Mouse (Mus musculus) CH12.LX (cell line): ENCODE measurements around the gene Laptm5. TPM values are rescaled to one million over a fixed set of nuclear protein-coding genes. Genes with fewer than 3 reads are reported as not detected.

Experiments
- DNase-seq: peaks from one replicate; pipeline ENCODE4 v3.0.0-alpha.2; 2013; ENCODE audit errors: extremely low read depth
- H3K27ac ChIP-seq: 2 replicates; pipeline ENCODE4 v1.5.1; 2012; ENCODE audit warnings: low read depth, mild to moderate bottlenecking, control low read depth, moderate library complexity; ENCODE audit not compliant: insufficient read depth
- H3K27me3 ChIP-seq: replicated peaks from 2 replicates; pipeline ENCODE3; 2012; ENCODE audit warnings: inconsistent platforms
- H3K36me3 ChIP-seq, 2 experiments: replicated peaks in 1 of 2; 2 replicates each; pipeline versions ENCODE3 to v1.6.1; 2012; ENCODE audit warnings: inconsistent platforms in 1 of 2, low read length in 1 of 2, mild to moderate bottlenecking in 1 of 2, mixed read lengths in 1 of 2, moderate library complexity in 1 of 2; ENCODE audit not compliant: control insufficient read depth in 1 of 2, insufficient read depth in 1 of 2
- H3K4me1 ChIP-seq, 2 experiments: 2 replicates each; pipeline ENCODE4 v1.6.1; 2012; ENCODE audit warnings: inconsistent platforms in 1 of 2, moderate library complexity in 1 of 2; ENCODE audit not compliant: insufficient read depth in 2 of 2, control insufficient read depth in 1 of 2
- H3K4me2 ChIP-seq: 2 replicates; pipeline ENCODE4 v1.6.1; 2012; ENCODE audit warnings: low read depth, mild to moderate bottlenecking, control low read depth; ENCODE audit not compliant: poor library complexity, insufficient read depth, severe bottlenecking
- H3K4me3 ChIP-seq, 3 experiments: fragments of 150-350 bp in 1 of 3; sonication (generic) in 1 of 3; replicated peaks in 1 of 3; 2 replicates each; pipeline versions ENCODE3 to v1.5.1; 2011 to 2012; ENCODE audit warnings: low read depth in 2 of 3, low read length in 2 of 3, mild to moderate bottlenecking in 2 of 3, moderate library complexity in 2 of 3, control low read depth in 1 of 3, improper control_type of control experiment in 1 of 3, inconsistent platforms in 1 of 3, mixed read lengths in 1 of 3; ENCODE audit not compliant: poor library complexity in 1 of 3
- H3K79me2 ChIP-seq: replicated peaks from 2 replicates; pipeline ENCODE4 v1.6.1; 2012; ENCODE audit warnings: mild to moderate bottlenecking, moderate library complexity; ENCODE audit not compliant: control insufficient read depth, poor library complexity, insufficient read depth, severe bottlenecking; ENCODE audit errors: extremely low read depth
- H3K9ac ChIP-seq: 2 replicates; pipeline ENCODE4 v1.6.1; 2012; ENCODE audit warnings: low read depth, mild to moderate bottlenecking, control low read depth, moderate library complexity; ENCODE audit not compliant: insufficient read depth
- H3K9me3 ChIP-seq: replicated peaks from 2 replicates; pipeline ENCODE3; 2012; ENCODE audit warnings: low read length, inconsistent platforms, mixed read lengths
- BHLHE40 ChIP-seq: IDR thresholded peaks from 2 replicates; pipeline ENCODE4 v1.6.1; 2011; ENCODE audit warnings: mild to moderate bottlenecking, low read depth, low read length, improper control_type of control experiment
- CHD1 ChIP-seq: IDR thresholded peaks from 2 replicates; pipeline ENCODE4 v1.6.1; 2012; ENCODE audit warnings: low read depth, low read length, improper control_type of control experiment, inconsistent platforms
- CHD2 ChIP-seq: IDR thresholded peaks from 2 replicates; pipeline ENCODE4 v1.6.1; 2011; ENCODE audit warnings: low read length, improper control_type of control experiment
- CTCF ChIP-seq, 2 experiments: IDR thresholded peaks in 1 of 2; conservative IDR thresholded peaks in 1 of 2; 2 replicates each; pipeline ENCODE4 v1.5.1; 2011 to 2012; ENCODE audit warnings: low read depth in 2 of 2, low read length in 2 of 2, improper control_type of control experiment in 1 of 2, inconsistent platforms in 1 of 2, mild to moderate bottlenecking in 1 of 2, moderate library complexity in 1 of 2
- E2F4 ChIP-seq: IDR thresholded peaks from 2 replicates; pipeline ENCODE4 v1.6.1; 2011; ENCODE audit warnings: low read depth, low read length, improper control_type of control experiment; ENCODE audit not compliant: insufficient replicate concordance
- ELF1 ChIP-seq: IDR thresholded peaks from 2 replicates; pipeline ENCODE4 v1.6.1; 2014; ENCODE audit warnings: low read depth, mild to moderate bottlenecking, inconsistent platforms, low read length, improper control_type of control experiment
- EP300 ChIP-seq: IDR thresholded peaks from 2 replicates; pipeline ENCODE4 v1.6.1; 2011; ENCODE audit warnings: low read length, improper control_type of control experiment
- ETS1 ChIP-seq: conservative IDR thresholded peaks from 2 replicates; pipeline ENCODE4 v1.6.1; 2012; ENCODE audit warnings: low read depth, mild to moderate bottlenecking, inconsistent platforms, low read length, improper control_type of control experiment, moderate library complexity
- GABPA ChIP-seq: IDR thresholded peaks from 2 replicates; pipeline ENCODE4 v1.6.1; 2012; ENCODE audit warnings: low read depth, low read length, improper control_type of control experiment, inconsistent platforms; ENCODE audit not compliant: insufficient replicate concordance
- HCFC1 ChIP-seq: IDR thresholded peaks from 2 replicates; pipeline ENCODE4 v1.6.1; 2012; ENCODE audit warnings: low read depth, mild to moderate bottlenecking, inconsistent platforms, low read length, improper control_type of control experiment
- IRF4 ChIP-seq: IDR thresholded peaks from 2 replicates; pipeline ENCODE4 v1.6.1; 2014; ENCODE audit warnings: low read depth, mild to moderate bottlenecking, inconsistent platforms, low read length, improper control_type of control experiment
- JUN ChIP-seq: IDR thresholded peaks from 2 replicates; pipeline ENCODE4 v1.6.1; 2011; ENCODE audit warnings: low read depth, mild to moderate bottlenecking, low read length, improper control_type of control experiment, moderate library complexity; ENCODE audit not compliant: insufficient read depth
- JUND ChIP-seq: conservative IDR thresholded peaks from 2 replicates; pipeline ENCODE4 v1.6.1; 2011; ENCODE audit warnings: low read depth, low read length, improper control_type of control experiment
- KAT2A ChIP-seq: IDR thresholded peaks from 2 replicates; pipeline ENCODE4 v1.6.1; 2012; ENCODE audit warnings: low read length, improper control_type of control experiment, inconsistent platforms; ENCODE audit not compliant: insufficient replicate concordance
- MAFK ChIP-seq: IDR thresholded peaks from 2 replicates; pipeline ENCODE4 v1.6.1; 2011; ENCODE audit warnings: low read length, improper control_type of control experiment; ENCODE audit not compliant: insufficient replicate concordance
- MAX ChIP-seq: IDR thresholded peaks from 2 replicates; pipeline ENCODE4 v1.6.1; 2011; ENCODE audit warnings: low read length, improper control_type of control experiment
- MAZ ChIP-seq: IDR thresholded peaks from 2 replicates; pipeline ENCODE4 v1.6.1; 2012; ENCODE audit warnings: low read depth, mild to moderate bottlenecking, inconsistent platforms, low read length, improper control_type of control experiment, moderate library complexity
- MEF2A ChIP-seq: IDR thresholded peaks from 2 replicates; pipeline ENCODE4 v1.6.1; 2014; ENCODE audit warnings: low read depth, mild to moderate bottlenecking, inconsistent platforms, low read length, improper control_type of control experiment, borderline replicate concordance
- MXI1 ChIP-seq: IDR thresholded peaks from 2 replicates; pipeline ENCODE4 v1.6.1; 2011; ENCODE audit warnings: mild to moderate bottlenecking, low read depth, low read length, improper control_type of control experiment
- MYC ChIP-seq: IDR thresholded peaks from 2 replicates; pipeline ENCODE4 v1.6.1; 2011; ENCODE audit warnings: low read depth, mild to moderate bottlenecking, improper control_type of control experiment, low read length
- NELFE ChIP-seq: IDR thresholded peaks from 2 replicates; pipeline ENCODE4 v1.6.1; 2011; ENCODE audit warnings: low read depth, low read length, improper control_type of control experiment
- NRF1 ChIP-seq: IDR thresholded peaks from 2 replicates; pipeline ENCODE4 v1.6.1; 2014; ENCODE audit warnings: low read depth, mild to moderate bottlenecking, inconsistent platforms, low read length, improper control_type of control experiment, moderate library complexity
- PAX5 ChIP-seq: IDR thresholded peaks from 2 replicates; pipeline ENCODE4 v1.6.1; 2012; ENCODE audit warnings: low read length, inconsistent platforms, mixed read lengths
- POLR2A ChIP-seq: IDR thresholded peaks from 2 replicates; pipeline ENCODE4 v1.6.1; 2011; ENCODE audit warnings: low read depth, mild to moderate bottlenecking, improper control_type of control experiment, low read length
- POLR2AphosphoS2 ChIP-seq: IDR thresholded peaks from 2 replicates; pipeline ENCODE4 v1.6.1; 2011; ENCODE audit warnings: low read depth, low read length, improper control_type of control experiment
- RAD21 ChIP-seq: IDR thresholded peaks from 2 replicates; pipeline ENCODE4 v1.6.1; 2011; ENCODE audit warnings: low read depth, mild to moderate bottlenecking, low read length, improper control_type of control experiment, moderate library complexity
- RCOR1 ChIP-seq: conservative IDR thresholded peaks from 2 replicates; pipeline ENCODE4 v1.6.1; 2012; ENCODE audit warnings: low read depth, mild to moderate bottlenecking, inconsistent platforms, low read length, improper control_type of control experiment
- SIN3A ChIP-seq: IDR thresholded peaks from 2 replicates; pipeline ENCODE4 v1.6.1; 2012; ENCODE audit warnings: low read length, improper control_type of control experiment, inconsistent platforms
- SMC3 ChIP-seq: IDR thresholded peaks from 2 replicates; pipeline ENCODE4 v1.6.1; 2011; ENCODE audit warnings: low read depth, low read length, improper control_type of control experiment
- TBP ChIP-seq: conservative IDR thresholded peaks from 2 replicates; pipeline ENCODE4 v1.6.1; 2011; ENCODE audit warnings: low read depth, low read length, improper control_type of control experiment
- TCF12 ChIP-seq: IDR thresholded peaks from 2 replicates; pipeline ENCODE4 v1.6.1; 2014; ENCODE audit warnings: low read depth, mild to moderate bottlenecking, inconsistent platforms, low read length, improper control_type of control experiment
- UBTF ChIP-seq: IDR thresholded peaks from 2 replicates; pipeline ENCODE4 v1.6.1; 2012; ENCODE audit warnings: low read depth, mild to moderate bottlenecking, inconsistent platforms, low read length, improper control_type of control experiment, moderate library complexity
- USF1 ChIP-seq: IDR thresholded peaks from 2 replicates; pipeline ENCODE4 v1.6.1; 2014; ENCODE audit warnings: low read depth, mild to moderate bottlenecking, inconsistent platforms, low read length, improper control_type of control experiment
- USF2 ChIP-seq: conservative IDR thresholded peaks from 2 replicates; pipeline ENCODE4 v1.6.1; 2011; ENCODE audit warnings: low read depth, low read length, improper control_type of control experiment
- ZC3H11A ChIP-seq: IDR thresholded peaks from 2 replicates; pipeline ENCODE4 v1.6.1; 2012; ENCODE audit warnings: low read depth, mild to moderate bottlenecking, inconsistent platforms, low read length, improper control_type of control experiment
- ZKSCAN1 ChIP-seq: IDR thresholded peaks from 2 replicates; pipeline ENCODE4 v1.6.1; 2012; ENCODE audit warnings: low read depth, inconsistent platforms, low read length, improper control_type of control experiment, borderline replicate concordance
- ZMIZ1 ChIP-seq: IDR thresholded peaks from 2 replicates; pipeline ENCODE4 v1.6.1; 2012; ENCODE audit warnings: low read depth, mild to moderate bottlenecking, inconsistent platforms, low read length, improper control_type of control experiment
- ZNF384 ChIP-seq: IDR thresholded peaks from 2 replicates; pipeline ENCODE4 v1.6.1; 2012; ENCODE audit warnings: low read depth, low read length, improper control_type of control experiment, inconsistent platforms
- dilution Hi-C: fragments of 300-500 bp; cut with MboI; formaldehyde crosslinking; loops from 2 replicates; pipeline ENCODE4 v1.14.3; 2020; ENCODE audit warnings: low sequenced_read_pairs; ENCODE audit not compliant: extremely low pct_unique_long_range_greater_than_20kb, extremely low pct_ligation_motif_present
- in situ Hi-C: fragments of 300-500 bp; cut with MboI; formaldehyde crosslinking; loops from 3 replicates; pipeline ENCODE4 v1.14.3; 2019; ENCODE audit warnings: low sequenced_read_pairs, low pct_ligation_motif_present, low pct_unique_long_range_greater_than_20kb, mixed read lengths
- polyA plus RNA-seq: library from polyadenylated mRNA; unstranded; fragments of >175 nt; gene quantifications from 2 replicates; pipeline ENCODE4 v1.2.1, GENCODE M21; 2012; ENCODE audit warnings: low read depth; ENCODE audit not compliant: insufficient read length
- total RNA-seq, 2 experiments: library from RNA; depleted of rRNA; stranded (reverse); fragments of 300-350 nt in 1 of 2; fragments of >200 nt in 1 of 2; gene quantifications; 2 replicates each; pipeline ENCODE4 v1.2.3; 2012 to 2014

The Laptm5 gene
- total and polyA plus RNA-seq, 3 experiments = 41.1 to 594 (median 225) TPM

- Histone ChIP-seq H3K4me1 (peaks cover 15 to 59% of the 10 kb centered on the region in 2 experiments), H3K27me3 (no peaks in the 10 kb centered on the region), H3K79me2 (peaks cover 72% of the 10 kb centered on the region), H3K4me3 (peak overlapping the region; percentile 68 to 84 (median 75)), H3K9me3 (no peaks in the 10 kb centered on the region), H3K4me2 (peak overlapping the region; percentile 18; the same call in 1 of the 2 replicates), H3K27ac (peak overlapping the region; percentile 93), H3K9ac (peak overlapping the region; percentile 98), H3K36me3 (peaks cover 24 to 40% of the 10 kb centered on the region in 2 experiments)
- peak; percentile 89 for DNase-seq
- TF ChIP-seq ELF1 (peak; percentile 59), JUND (no peak), NRF1 (0 out of 2 replicates have a peak, but pooled peaks have one; percentile 45), SIN3A (peak; percentile 90), GABPA (no peak), NELFE (peak; percentile 65; the same call in 1 of the 2 replicates), MAX (peak; percentile 74), USF1 (no peak), ZMIZ1 (peak; percentile 36; the same call in 1 of the 2 replicates), ZKSCAN1 (no peak), ZNF384 (no peak), TCF12 (peak; percentile 86), ETS1 (peak; percentile 90), BHLHE40 (peak; percentile 89), RCOR1 (0 out of 2 replicates have a peak, but pooled peaks have one; percentile 45), E2F4 (no peak), MYC (peak; percentile 73; the same call in 1 of the 2 replicates), CTCF (conservative IDR thresholded peaks at IDR 0.05 in 1 of 2, IDR thresholded peaks at IDR 0.05 in 1 of 2; ENCODE audit: low read depth in 2 of 2, low read length in 2 of 2) (no peak), UBTF (0 out of 2 replicates have a peak, but pooled peaks have one; percentile 31), MXI1 (peak; percentile 79), POLR2AphosphoS2 (no peak), IRF4 (peak; percentile 58; the same call in 1 of the 2 replicates), MAFK (no peak), TBP (0 out of 2 replicates have a peak, but pooled peaks have one; percentile 18), EP300 (peak; percentile 75), PAX5 (no peak), USF2 (no peak), CHD2 (peak; percentile 84), HCFC1 (peak; percentile 37), MAZ (peak; percentile 25; the same call in 1 of the 2 replicates), JUN (no peak), ZC3H11A (no peak), KAT2A (0 out of 2 replicates have a peak, but pooled peaks have one; percentile 48), MEF2A (peak; percentile 77), SMC3 (no peak; the same call in none of the 2 replicates), RAD21 (no peak; the same call in 1 of the 2 replicates), CHD1 (peak; percentile 31; the same call in 1 of the 2 replicates), POLR2A (no peak)
- in situ Hi-C loops (no loop called here), dilution Hi-C loops (no loop called here)
Measured at GRCm38 (mm10) chr4:130914011-130914410, 1.1 kb downstream of the Laptm5 start.
